Mouse (Mus musculus): ENCODE data around the gene Rec8.

Rec8 gene

GRCm38 (mm10) chr14:55617822-55618221 lies at the start of gene Rec8:
Gene Rec8 (plus strand): TSS chr14:55618037.
- peak; percentile 60 for DNase-seq (ENCODE audit: inconsistent ontology term)

GRCm38 (mm10) chr14:55570588-55570987 lies 47.2 kb upstream of the Rec8 start:
- DNase-seq (ENCODE audit: inconsistent ontology term) = no peak

- no peak for DNase-seq (ENCODE audit: inconsistent ontology term)
Observed at GRCm38 (mm10) chr14:55571760-55572159, 46.1 kb upstream of the Rec8 start.

GRCm38 (mm10) chr14:55575302-55575701 lies 42.5 kb upstream of the Rec8 start, which contains the start of gene Fitm1:
Gene Fitm1 (plus strand): TSS chr14:55575617.
- DNase-seq (ENCODE audit: inconsistent ontology term) = no peak

- DNase-seq (ENCODE audit: inconsistent ontology term) = no peak
Observed at GRCm38 (mm10) chr14:55575711-55576110, 42.1 kb upstream of the Rec8 start.

GRCm38 (mm10) chr14:55576376-55576775 lies 41.5 kb upstream of the Rec8 start:
- no peak for DNase-seq (ENCODE audit: inconsistent ontology term)

- peak; percentile 88 for DNase-seq (ENCODE audit: inconsistent ontology term)
Observed at GRCm38 (mm10) chr14:55577871-55578667, 39.8 kb upstream of the Rec8 start, which contains the start of gene Psme1. Gene Psme1 (plus strand): TSS chr14:55578123.

GRCm38 (mm10) chr14:55578668-55579269 lies 39.1 kb upstream of the Rec8 start:
- peak; percentile 37 for DNase-seq (ENCODE audit: inconsistent ontology term)

GRCm38 (mm10) chr14:55579511-55580496 lies 38.0 kb upstream of the Rec8 start:
- no peak for DNase-seq (ENCODE audit: inconsistent ontology term)

- DNase-seq (ENCODE audit: inconsistent ontology term) = no peak
Observed at GRCm38 (mm10) chr14:55580731-55581130, 37.1 kb upstream of the Rec8 start.

GRCm38 (mm10) chr14:55581981-55582681 lies 35.7 kb upstream of the Rec8 start:
- no peak for DNase-seq (ENCODE audit: inconsistent ontology term)

- DNase-seq (ENCODE audit: inconsistent ontology term) = no peak
Observed at GRCm38 (mm10) chr14:55584303-55584701, 33.5 kb upstream of the Rec8 start.

- peak; percentile 80 for DNase-seq (ENCODE audit: inconsistent ontology term)
Observed at GRCm38 (mm10) chr14:55584702-55585565, 32.9 kb upstream of the Rec8 start, which contains the start of gene Emc9. Gene Emc9 (minus strand): TSS chr14:55585302.

- DNase-seq (ENCODE audit: inconsistent ontology term) = no peak
Observed at GRCm38 (mm10) chr14:55585566-55585960, 32.3 kb upstream of the Rec8 start.

- no peak for DNase-seq (ENCODE audit: inconsistent ontology term)
Observed at GRCm38 (mm10) chr14:55586149-55586548, 31.7 kb upstream of the Rec8 start.

GRCm38 (mm10) chr14:55589271-55589670 lies 28.6 kb upstream of the Rec8 start:
- no peak for DNase-seq (ENCODE audit: inconsistent ontology term)

- no peak for DNase-seq (ENCODE audit: inconsistent ontology term)
Observed at GRCm38 (mm10) chr14:55589771-55590448, 27.9 kb upstream of the Rec8 start.

- DNase-seq (ENCODE audit: inconsistent ontology term) = peak; percentile 99
Observed at GRCm38 (mm10) chr14:55590748-55591330, 27.0 kb upstream of the Rec8 start, which contains the start of gene Psme2. Gene Psme2 (minus strand): TSS chr14:55591113.

GRCm38 (mm10) chr14:55591331-55591891 lies 26.4 kb upstream of the Rec8 start, which contains the start of gene Rnf31:
Gene Rnf31 (plus strand): TSS chr14:55591708.
- DNase-seq (ENCODE audit: inconsistent ontology term) = peak; percentile 97
